Mouse (Mus musculus) neutrophil, adult 59 days (primary cell): ENCODE results near the gene Kcnj8. TPM values are rescaled to one million over a fixed set of nuclear protein-coding genes. Genes with fewer than 3 reads are reported as not detected.

Experiments
- total RNA-seq, 2 experiments: library from RNA; stranded (reverse); gene quantifications; 1 replicate in 1 of 2; 2 replicates in 1 of 2; pipeline ENCODE4 v1.2.4; 2023

The Kcnj8 gene
- under 1 TPM in 1 of 2 experiments, not detected in 1; 0.29 TPM for total RNA-seq

DNA sequence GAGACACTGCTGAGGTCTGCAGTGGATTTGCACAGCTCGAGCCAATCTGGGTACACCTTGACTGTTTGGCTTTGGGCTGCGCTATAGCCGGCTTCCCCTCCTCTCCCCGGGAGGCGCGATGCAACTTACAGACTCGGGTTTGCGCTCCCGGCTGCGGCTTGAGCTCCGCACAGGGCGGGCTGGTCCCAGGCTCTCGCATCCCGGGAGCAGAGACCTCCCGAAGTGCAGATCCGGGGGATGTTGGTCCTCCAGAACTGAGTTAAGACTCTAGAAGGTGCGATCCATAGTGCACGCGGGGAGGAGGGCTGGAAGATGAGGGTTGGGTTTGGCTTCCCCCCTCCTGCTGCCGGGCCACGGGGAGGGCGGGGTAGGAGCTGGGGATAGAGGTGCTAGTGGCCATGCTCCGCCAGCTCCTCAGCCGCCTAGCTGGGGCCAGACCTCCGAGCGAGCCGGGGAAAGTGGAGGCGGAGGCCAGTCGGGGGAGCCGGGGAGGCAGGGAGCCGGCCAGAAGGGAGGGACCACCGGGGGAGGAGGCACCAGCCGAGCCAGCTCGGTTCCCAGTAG lies at the start of gene Kcnj8:
Kcnj8 (minus strand) TSS at position 560 of the 564 bp plus-strand sequence.

Other genes starting within 250 kb of the Kcnj8 start
- not detected for gene Slco1a5, start 248.6 kb downstream of the Kcnj8 start, total RNA-seq
- gene Pyroxd1, start 226.0 kb downstream of the Kcnj8 start, total RNA-seq, result 10 to 100 TPM in 1 of 2 experiments, 1 to 10 TPM in 1; 8.2 to 10.3 TPM
- gene Recql, start 184.5 kb downstream of the Kcnj8 start, total RNA-seq, result 10 to 100 TPM; 17.3 to 19.1 TPM
- gene Golt1b, start 184.4 kb downstream of the Kcnj8 start, total RNA-seq, result 10 to 100 TPM; 10.9 to 15.4 TPM
- gene Spx, start 158.2 kb downstream of the Kcnj8 start, total RNA-seq, result under 1 TPM in 1 of 2 experiments, not detected in 1; 0.24 TPM
- not detected for gene Gys2, start 98.5 kb downstream of the Kcnj8 start, total RNA-seq
- 10 to 100 TPM; 22.2 to 29.6 TPM for gene Ldhb, start 63.7 kb downstream of the Kcnj8 start, total RNA-seq
- under 1 TPM; 0.26 to 0.44 TPM for gene Abcc9, start 130.7 kb upstream of the Kcnj8 start, total RNA-seq
- 10 to 100 TPM; 33.8 to 34.9 TPM for gene Cmas, start 185.1 kb upstream of the Kcnj8 start, total RNA-seq
- gene Sult6b2, start 232.9 kb upstream of the Kcnj8 start, total RNA-seq, result not detected